Mouse (Mus musculus) hindbrain, postnatal 0 days (tissue): ENCODE data around the gene Tubgcp2. TPM values are rescaled to one million over a fixed set of nuclear protein-coding genes. Genes with fewer than 3 reads are reported as not detected.

Experiments
- ATAC-seq: fragments of 200-750 bp; cut with Nextera tagmentation; 2 replicates; pipeline ENCODE4 v1.8.0; 2017; ENCODE audit warnings: mild to moderate bottlenecking, moderate TSS enrichment, moderate library complexity
- DNase-seq: peaks from one replicate; pipeline ENCODE4 v3.0.0-alpha.2; 2015; ENCODE audit warnings: low spot score
- H3K27ac ChIP-seq: fragments of 300-500 bp; sonication (generic); 2 replicates; pipeline ENCODE4 v1.5.1; 2014; ENCODE audit warnings: mild to moderate bottlenecking
- H3K27me3 ChIP-seq: fragments of 300-500 bp; sonication (generic); 2 replicates; pipeline ENCODE4 v1.6.1; 2014; ENCODE audit warnings: low read length, mixed read lengths; ENCODE audit not compliant: insufficient read depth
- H3K36me3 ChIP-seq: fragments of 300-500 bp; sonication (generic); 2 replicates; pipeline ENCODE4 v1.6.1; 2014; ENCODE audit warnings: low read length, mixed read lengths; ENCODE audit not compliant: insufficient read depth
- H3K4me1 ChIP-seq: fragments of 300-500 bp; sonication (generic); 2 replicates; pipeline ENCODE4 v1.6.1; 2014; ENCODE audit warnings: antibody characterized with exemption, low read length, mixed read lengths; ENCODE audit not compliant: insufficient read depth
- H3K4me2 ChIP-seq: fragments of 300-500 bp; sonication (generic); 2 replicates; pipeline ENCODE4 v1.6.1; 2014; ENCODE audit warnings: low read depth, mild to moderate bottlenecking, low read length, moderate library complexity, mixed read lengths
- H3K4me3 ChIP-seq: fragments of 300-500 bp; sonication (generic); 2 replicates; pipeline ENCODE4 v1.5.1; 2014; ENCODE audit warnings: low read length
- H3K9ac ChIP-seq: fragments of 300-500 bp; sonication (generic); replicated peaks from 2 replicates; pipeline ENCODE4 v1.6.1; 2014; ENCODE audit warnings: mild to moderate bottlenecking, low read length, moderate library complexity, mixed read lengths
- H3K9me3 ChIP-seq: fragments of 300-500 bp; sonication (generic); 2 replicates; pipeline ENCODE4 v1.6.1; 2016; ENCODE audit warnings: low read length, mixed read lengths
- CTCF ChIP-seq: IDR thresholded peaks from 2 replicates; pipeline ENCODE4 v1.5.1; 2016; ENCODE audit warnings: antibody characterized with exemption, control low read depth, low read depth
- WGBS: fragments of 180-500 bp; shearing (Covaris S2); extraction: QIAGEN DNeasy Blood & Tissue Kit; methylation state at CpG from one replicate; pipeline ENCODE4 v1.1.7; 2014; 5-methylcytosine and 5-hydroxymethylcytosine counted together
- microRNA counts: library from miRNA; unstranded; fragments of <30 nt; microRNA quantifications from one replicate; lab custom pipeline; 2015
- microRNA-seq, 2 experiments: library from miRNA; unstranded; fragments of <30 nt; microRNA quantifications; one replicate each; pipeline ENCODE4; 2016
- polyA plus RNA-seq: library from polyadenylated mRNA; unstranded; fragments of >200 nt; fragmentation: Nextera tagmentation; extraction: Ambion mirVana; gene quantifications from 2 replicates; pipeline ENCODE4 v1.2.1, GENCODE M21; 2015
- total RNA-seq: library from RNA; depleted of rRNA; stranded (reverse); fragments of >200 nt; gene quantifications from 2 replicates; pipeline ENCODE4 v1.2.3, GENCODE M21; 2014; rRNA removed

Tubgcp2 gene
- total and polyA plus RNA-seq, 2 experiments from 2014 or later = 58.3 to 61.7 TPM

- H3K9me3 ChIP-seq = no peaks in the 10 kb centered on the region
- H3K4me2 ChIP-seq = peak overlapping the region; percentile 84
- DNase-seq (no peak), ATAC-seq (no peak)
- WGBS = 8% methylated on average over 16 of the region's 16 CpGs
- peaks cover 20% of the 10 kb centered on the region for H3K27me3 ChIP-seq
- no peak for TF ChIP-seq CTCF
- H3K4me3 ChIP-seq = peak overlapping the region; percentile 43
- H3K27ac ChIP-seq = no peak overlapping the region
- no peaks in the 10 kb centered on the region for H3K4me1 ChIP-seq
- H3K36me3 ChIP-seq = no peaks in the 10 kb centered on the region
- peak overlapping the region; percentile 25; the same call in 1 of the 2 replicates for H3K9ac ChIP-seq
Observed at GRCm38 (mm10) chr7:139951079-139951478, 85.4 kb downstream of the Tubgcp2 start.

DNA sequence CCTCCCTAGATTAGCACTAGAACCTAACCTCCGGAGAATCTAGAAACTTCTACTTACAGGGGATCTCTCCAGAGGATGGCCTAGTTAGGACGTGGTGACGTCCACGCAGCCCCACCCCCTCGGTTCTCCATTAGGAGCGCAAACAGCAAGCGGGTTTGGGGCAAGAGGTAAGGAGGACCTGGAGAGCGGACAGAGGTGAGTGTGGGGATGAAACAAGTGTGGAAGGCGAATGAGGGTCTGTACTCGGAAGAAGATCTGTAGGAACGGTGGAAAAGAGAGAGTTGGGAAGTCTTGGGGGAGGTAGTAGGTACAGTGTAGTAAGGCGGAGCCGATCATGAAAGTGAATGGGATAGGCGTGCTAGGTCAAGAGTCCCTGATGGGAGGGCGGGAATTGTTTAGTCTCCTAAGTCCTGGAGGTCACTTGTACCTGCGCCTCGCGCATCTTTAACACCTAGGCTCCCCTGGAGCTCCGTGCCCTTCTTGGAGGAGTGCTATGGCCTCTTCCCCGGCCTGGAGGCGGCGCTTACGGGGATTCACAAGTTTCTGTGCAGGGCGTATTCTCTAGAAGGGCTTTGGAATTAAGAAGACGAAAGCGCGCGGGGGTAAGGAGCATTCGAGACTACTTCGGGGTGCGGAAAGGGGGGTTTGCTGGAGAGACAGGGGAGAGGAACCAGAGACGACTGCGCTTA lies 86.0 kb downstream of the Tubgcp2 start:
- Histone ChIP-seq H3K27ac (no peak overlapping the region; the same call in 1 of the 2 replicates), H3K27me3 (peaks cover 27% of the 10 kb centered on the region), H3K4me3 (peak overlapping the region; percentile 43), H3K9me3 (no peaks in the 10 kb centered on the region), H3K9ac (peak overlapping the region; percentile 25; the same call in 1 of the 2 replicates), H3K4me2 (peak overlapping the region; percentile 84), H3K4me1 (no peaks in the 10 kb centered on the region), H3K36me3 (no peaks in the 10 kb centered on the region)
- DNase-seq (peak; percentile 39), ATAC-seq (peak; percentile 61)
- no peak for TF ChIP-seq CTCF
- 2% methylated on average over 33 of the region's 33 CpGs for WGBS

GRCm38 (mm10) chr7:139949893-139950282 lies 86.6 kb downstream of the Tubgcp2 start:
- 2% methylated on average over 15 of the region's 15 CpGs for WGBS
- Histone ChIP-seq H3K9ac (0 out of 2 replicates have a peak overlapping the region, but pooled peaks have one; percentile 25), H3K4me2 (peak overlapping the region; percentile 84), H3K36me3 (no peaks in the 10 kb centered on the region), H3K4me1 (no peaks in the 10 kb centered on the region), H3K27me3 (peaks cover 32% of the 10 kb centered on the region), H3K27ac (no peak overlapping the region), H3K9me3 (no peaks in the 10 kb centered on the region), H3K4me3 (peak overlapping the region; percentile 43)
- peak; percentile 67 for TF ChIP-seq CTCF
- DNase-seq (peak; percentile 68), ATAC-seq (peak; percentile 68)

DNA sequence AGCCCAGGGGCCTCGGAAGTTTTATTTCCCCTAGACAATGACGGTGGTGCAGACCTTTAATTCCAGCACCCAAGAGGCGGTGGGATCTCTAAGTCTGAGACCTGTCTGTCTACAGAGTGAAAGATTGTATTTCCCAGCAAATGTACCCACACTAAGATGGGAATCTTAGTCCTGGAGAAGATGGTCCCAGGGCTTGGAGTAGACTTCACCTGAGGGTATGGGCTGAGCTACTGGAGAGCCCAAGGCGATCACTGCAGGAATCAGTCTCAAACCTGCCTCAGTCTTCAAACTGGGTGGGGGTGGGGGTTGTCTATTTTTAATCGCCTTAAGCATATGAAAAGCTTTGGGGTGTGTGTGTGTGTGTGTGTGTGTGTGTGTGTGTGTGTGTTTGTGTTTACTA lies 90.4 kb downstream of the Tubgcp2 start:
- Histone ChIP-seq H3K27me3 (peaks cover 51% of the 10 kb centered on the region), H3K36me3 (no peaks in the 10 kb centered on the region), H3K27ac (no peak overlapping the region), H3K4me2 (no peak overlapping the region), H3K9ac (no peak overlapping the region), H3K9me3 (no peaks in the 10 kb centered on the region), H3K4me1 (peaks cover 2% of the 10 kb centered on the region; the same call in 1 of the 2 replicates), H3K4me3 (no peak overlapping the region)
- ATAC-seq (no peak), DNase-seq (no peak)
- TF ChIP-seq CTCF = no peak
- WGBS = 44% methylated on average over 5 of the region's 5 CpGs

MicroRNAs within 50 kb of the gene (microRNA counts, 519-probe panel; counts per million panel counts)
- not detected for microRNA mmu-miR-202-3p (lab: Ali Mortazavi, UCI)
- 705 counts per million, percentile 8 among the panel's probes with 10 or more counts for microRNA mmu-miR-202-5p (lab: Ali Mortazavi, UCI)

Small RNA genes lying within 50 kb of the gene (microRNA-seq; reads per million reads assigned to microRNA genes)
- gene Mir202 = 0.18 to 0.72 reads per million in 2 experiments
- 0 reads per million in 2 experiments for gene Mir7062
- gene mmu-mir-7686 = 0 reads per million in 2 experiments

Other genes with a start within 250 kb of the Tubgcp2 start
- 28.5 and 34.4 TPM in 2 replicates for gene Adgra1, start 202.5 kb downstream of the Tubgcp2 start, total RNA-seq
- 48.9 and 53.3 TPM in 2 replicates for gene Adgra1, start 202.5 kb downstream of the Tubgcp2 start, polyA plus RNA-seq
- gene Kndc1, start 142.0 kb downstream of the Tubgcp2 start, total RNA-seq = 53.6 and 63.1 TPM in 2 replicates
- 12.7 and 12.8 TPM in 2 replicates for gene Kndc1, start 142.0 kb downstream of the Tubgcp2 start, polyA plus RNA-seq
- gene Utf1, start 92.9 kb downstream of the Tubgcp2 start, total RNA-seq = not detected in 2 replicates
- gene Utf1, start 92.9 kb downstream of the Tubgcp2 start, polyA plus RNA-seq = not detected in 2 replicates
- 2.9 TPM in 1 of 2 replicates, not detected in the other for gene 6430531B16Rik, start 57.9 kb downstream of the Tubgcp2 start, total RNA-seq
- gene 6430531B16Rik, start 57.9 kb downstream of the Tubgcp2 start, polyA plus RNA-seq = 1.3 and 1.8 TPM in 2 replicates
- gene Adam8, start 44.1 kb downstream of the Tubgcp2 start, total RNA-seq = 1.7 and 2.2 TPM in 2 replicates
- 0.48 and 0.57 TPM in 2 replicates for gene Adam8, start 44.1 kb downstream of the Tubgcp2 start, polyA plus RNA-seq
- gene Zfp511, start 278 bp downstream of the Tubgcp2 start, total RNA-seq = 23.3 and 42.9 TPM in 2 replicates
- 60.5 and 63.9 TPM in 2 replicates for gene Zfp511, start 278 bp downstream of the Tubgcp2 start, polyA plus RNA-seq
- 0.94 and 1.2 TPM in 2 replicates for gene Msx3, start 12.4 kb upstream of the Tubgcp2 start, total RNA-seq
- 1.9 and 2.0 TPM in 2 replicates for gene Msx3, start 12.4 kb upstream of the Tubgcp2 start, polyA plus RNA-seq
- gene Caly, start 45.9 kb upstream of the Tubgcp2 start, total RNA-seq = 422 and 452 TPM in 2 replicates
- gene Caly, start 45.9 kb upstream of the Tubgcp2 start, polyA plus RNA-seq = 460 and 486 TPM in 2 replicates
- not detected in 2 replicates for gene Prap1, start 56.7 kb upstream of the Tubgcp2 start, total RNA-seq
- gene Prap1, start 56.7 kb upstream of the Tubgcp2 start, polyA plus RNA-seq = not detected in 2 replicates
- gene Fuom, start 65.8 kb upstream of the Tubgcp2 start, total RNA-seq = 34.3 and 36.2 TPM in 2 replicates
- 53.0 and 54.3 TPM in 2 replicates for gene Fuom, start 65.8 kb upstream of the Tubgcp2 start, polyA plus RNA-seq
- 9.4 and 15.2 TPM in 2 replicates for gene Paox, start 79.1 kb upstream of the Tubgcp2 start, total RNA-seq
- gene Paox, start 79.1 kb upstream of the Tubgcp2 start, polyA plus RNA-seq = 8.9 TPM in 2 replicates
- 88.7 and 91.5 TPM in 2 replicates for gene Echs1, start 79.8 kb upstream of the Tubgcp2 start, total RNA-seq
- gene Echs1, start 79.8 kb upstream of the Tubgcp2 start, polyA plus RNA-seq = 136 and 145 TPM in 2 replicates
- 6.4 and 7.2 TPM in 2 replicates for gene Mtg1, start 100.9 kb upstream of the Tubgcp2 start, total RNA-seq
- 32.6 and 33.5 TPM in 2 replicates for gene Mtg1, start 100.9 kb upstream of the Tubgcp2 start, polyA plus RNA-seq
- gene Sprn, start 118.2 kb upstream of the Tubgcp2 start, total RNA-seq = 64.7 and 66.4 TPM in 2 replicates
- gene Sprn, start 118.2 kb upstream of the Tubgcp2 start, polyA plus RNA-seq = 27.2 and 29.9 TPM in 2 replicates
- gene Olfr522, start 128.1 kb upstream of the Tubgcp2 start, total RNA-seq = not detected in 2 replicates
- gene Olfr522, start 128.1 kb upstream of the Tubgcp2 start, polyA plus RNA-seq = not detected in 2 replicates
- not detected in 2 replicates for gene Olfr523, start 136.5 kb upstream of the Tubgcp2 start, total RNA-seq
- not detected in 2 replicates for gene Olfr523, start 136.5 kb upstream of the Tubgcp2 start, polyA plus RNA-seq
- not detected in 2 replicates for gene Olfr524, start 169.3 kb upstream of the Tubgcp2 start, total RNA-seq
- gene Olfr524, start 169.3 kb upstream of the Tubgcp2 start, polyA plus RNA-seq = not detected in 2 replicates
- not detected in 2 replicates for gene Cd163l1, start 181.6 kb upstream of the Tubgcp2 start, total RNA-seq
- not detected in 2 replicates for gene Cd163l1, start 181.6 kb upstream of the Tubgcp2 start, polyA plus RNA-seq
- gene 5830411N06Rik, start 210.6 kb upstream of the Tubgcp2 start, total RNA-seq = not detected in 2 replicates
- 0.10 TPM in 1 of 2 replicates, not detected in the other for gene 5830411N06Rik, start 210.6 kb upstream of the Tubgcp2 start, polyA plus RNA-seq